Mouse (Mus musculus) E14TG2a.4 (cell line): Measurements from ENCODE around the gene Pbx2.

Source experiments
- CTCF ChIP-seq: conservative IDR thresholded peaks from 2 replicates; pipeline ENCODE4 v1.5.1; 2014; ENCODE audit warnings: low read length
- POU5F1 ChIP-seq: IDR thresholded peaks from 2 replicates; pipeline ENCODE4 v1.6.1; 2014; ENCODE audit warnings: low read length, borderline replicate concordance

- TF ChIP-seq CTCF, result no peak
- no peak for TF ChIP-seq POU5F1
These were observed 5.0 kb downstream of the Pbx2 start for GRCm38 (mm10) chr17:34596098-34596497.
